ENCODE assay signal across 9 mouse cellular contexts in the genomic region with DNA sequence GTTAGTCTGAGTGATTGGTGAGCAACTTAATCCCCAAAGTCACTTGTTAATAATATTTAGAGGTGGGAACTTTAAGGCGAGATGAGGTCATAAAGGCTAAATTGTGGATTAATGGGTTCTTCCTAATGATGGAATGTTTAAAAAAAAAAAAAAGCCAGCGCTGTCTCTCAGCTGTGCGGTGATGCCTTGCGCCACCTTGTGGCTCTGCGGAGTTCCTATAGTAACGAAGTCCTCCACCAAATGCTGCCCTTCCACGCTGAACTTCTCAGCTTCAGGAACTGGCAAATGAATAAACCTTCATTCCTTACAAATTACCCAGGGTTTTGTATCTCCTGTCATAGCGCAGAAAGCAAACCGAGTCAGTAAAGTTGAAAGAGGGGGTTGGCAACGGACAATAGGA. TPM values are rescaled to one million over a fixed set of nuclear protein-coding genes. Genes with fewer than 3 reads are reported as not detected.
A peak's percentile ranks its signal among the peaks of the same experiment; 100 is the strongest.
DNase-seq lines count a peak whose midpoint lies in the region; ATAC-seq and TF ChIP-seq lines count a peak whose summit lies in the region.
"Had no signal": no experiment of that assay in that cellular context is flagged by ENCODE, and none has a peak within 500 bp of the region (broad histone marks: within the 10 kb centered on the region; RNA-seq: fewer than 3 reads in every experiment).

No protein-coding gene starts in this region.

- DNase-seq in hindbrain, embryonic 10.5 days (ENCODE audit: low spot score), result peak; percentile 26
- DNase-seq in G1E (ENCODE audit: low spot score), result peak; percentile 35
- peak; percentile 66 to 79 for DNase-seq in cerebellum, postnatal 14 days
- peak; percentile 45 for DNase-seq in limb, embryonic 14.5 days (ENCODE audit: low spot score)
- DNase-seq in retina, embryonic 14.5 days (ENCODE audit: low spot score), result peak; percentile 73
- no peak for DNase-seq in adipocyte (ENCODE audit: low spot score)

- ATAC-seq in hindbrain, embryonic 12.5 days (ENCODE audit: low FRiP score), result no peak
- no peak; the same call in 1 of the 2 replicates for ATAC-seq in G1E (ENCODE audit: extremely low read depth, insufficient number of reproducible peaks, low FRiP score, poor library complexity, severe bottlenecking)
- 0 out of 2 replicates have a peak, but pooled peaks have one; percentile 31 for ATAC-seq in intestine, embryonic 15.5 days
- no peak for ATAC-seq in limb, embryonic 14.5 days (ENCODE audit: low FRiP score, low read depth)

- no peak overlapping the region for H3K27ac ChIP-seq in hindbrain, embryonic 10.5 days
- no peak overlapping the region for H3K27ac ChIP-seq in hindbrain, embryonic 12.5 days
- H3K27ac ChIP-seq in intestine, embryonic 15.5 days, result no peak overlapping the region
- H3K27ac ChIP-seq in limb, embryonic 14.5 days (replicated peaks; ENCODE audit: low read depth, low read length), result no peak overlapping the region

- no peak overlapping the region for H3K4me3 ChIP-seq in hindbrain, embryonic 10.5 days
- no peak overlapping the region for H3K4me3 ChIP-seq in hindbrain, embryonic 12.5 days
- no peak overlapping the region for H3K4me3 ChIP-seq in G1E (ENCODE audit: low read depth, low read length)
- H3K4me3 ChIP-seq in intestine, embryonic 15.5 days (replicated peaks), result no peak overlapping the region
- H3K4me3 ChIP-seq in limb, embryonic 14.5 days (replicated peaks; ENCODE audit: low read length), result no peak overlapping the region
- H3K4me3 ChIP-seq: megakaryocyte, embryonic 14.5 days had no signal

- no peak for TF ChIP-seq POLR2A in limb, embryonic 14.5 days (IDR thresholded peaks at IDR 0.05; ENCODE audit: borderline replicate concordance, extremely low read depth, insufficient read depth, insufficient read length)

- H3K36me3 ChIP-seq in hindbrain, embryonic 10.5 days, result no peaks in the 10 kb centered on the region
- H3K36me3 ChIP-seq in hindbrain, embryonic 12.5 days, result no peaks in the 10 kb centered on the region
- no peaks in the 10 kb centered on the region for H3K36me3 ChIP-seq in G1E (replicated peaks)
- no peaks in the 10 kb centered on the region for H3K36me3 ChIP-seq in intestine, embryonic 15.5 days
- no peaks in the 10 kb centered on the region for H3K36me3 ChIP-seq in limb, embryonic 14.5 days (ENCODE audit: control insufficient read depth, insufficient read depth, low read length)

- H3K27me3 ChIP-seq in hindbrain, embryonic 10.5 days (ENCODE audit: insufficient read depth, poor library complexity, severe bottlenecking), result no peaks in the 10 kb centered on the region
- H3K27me3 ChIP-seq in hindbrain, embryonic 12.5 days, result no peaks in the 10 kb centered on the region
- H3K27me3 ChIP-seq in G1E (ENCODE audit: insufficient read depth, low read length), result peaks cover 16% of the 10 kb centered on the region
- no peaks in the 10 kb centered on the region for H3K27me3 ChIP-seq in intestine, embryonic 15.5 days (replicated peaks)
- no peaks in the 10 kb centered on the region for H3K27me3 ChIP-seq in limb, embryonic 14.5 days (ENCODE audit: control insufficient read depth, insufficient read depth, low read length)

- no peaks in the 10 kb centered on the region for H3K9me3 ChIP-seq in hindbrain, embryonic 10.5 days
- no peaks in the 10 kb centered on the region for H3K9me3 ChIP-seq in hindbrain, embryonic 12.5 days (replicated peaks)
- no peaks in the 10 kb centered on the region for H3K9me3 ChIP-seq in G1E (replicated peaks)
- no peaks in the 10 kb centered on the region for H3K9me3 ChIP-seq in intestine, embryonic 15.5 days
- no peaks in the 10 kb centered on the region for H3K9me3 ChIP-seq in limb, embryonic 14.5 days (ENCODE audit: control insufficient read depth, low read length)
- H3K9me3 ChIP-seq: megakaryocyte, embryonic 14.5 days had no signal

- peaks cover 10% of the 10 kb centered on the region; the same call in 1 of the 2 replicates for H3K4me1 ChIP-seq in hindbrain, embryonic 10.5 days (replicated peaks)
- H3K4me1 ChIP-seq in hindbrain, embryonic 12.5 days, result 0 out of 2 replicates have a peak, but pooled peaks cover 3% of the 10 kb centered on the region
- H3K4me1 ChIP-seq in G1E (ENCODE audit: insufficient read depth, low read depth, low read length), result peaks cover 41% of the 10 kb centered on the region
- no peaks in the 10 kb centered on the region for H3K4me1 ChIP-seq in intestine, embryonic 15.5 days (replicated peaks)
- H3K4me1 ChIP-seq in limb, embryonic 14.5 days (ENCODE audit: control insufficient read depth, insufficient read depth, low read length), result peaks cover 4% of the 10 kb centered on the region; the same call in 1 of the 2 replicates

- H3K4me2 ChIP-seq in hindbrain, embryonic 12.5 days (replicated peaks), result no peak overlapping the region
- H3K4me2 ChIP-seq in intestine, embryonic 15.5 days (replicated peaks), result no peak overlapping the region
- no peak overlapping the region for H3K4me2 ChIP-seq in limb, embryonic 14.5 days (replicated peaks; ENCODE audit: low read depth, low read length, severe bottlenecking)

- H3K9ac ChIP-seq in hindbrain, embryonic 12.5 days, result no peak overlapping the region
- no peak overlapping the region for H3K9ac ChIP-seq in intestine, embryonic 15.5 days
- H3K9ac ChIP-seq in limb, embryonic 14.5 days (ENCODE audit: low read depth, low read length, severe bottlenecking), result no peak overlapping the region

- 9% methylated on average over 10 of the region's 10 CpGs for WGBS in hindbrain, embryonic 10.5 days
- WGBS in hindbrain, embryonic 12.5 days, result 8% methylated on average over 10 of the region's 10 CpGs
- 10% methylated on average over 10 of the region's 10 CpGs for WGBS in intestine, embryonic 15.5 days
- WGBS in limb, embryonic 14.5 days, result 9% methylated on average over 10 of the region's 10 CpGs

- TF ChIP-seq CTCF in G1E (IDR thresholded peaks at IDR 0.05; ENCODE audit: low read depth, low read length), result no peak; the same call in 1 of the 2 replicates

RNA-seq across cellular contexts. Expression of gene Rps29, which starts 27.0 kb away (rescaled TPM):
- polyA plus RNA-seq in hindbrain, embryonic 10.5 days (2016; fragmentation: Nextera tagmentation; extraction: Ambion mirVana), result 1,324 and 1,340 TPM in 2 replicates
- 1,103 and 1,375 TPM in 2 replicates for polyA plus RNA-seq in hindbrain, embryonic 12.5 days (2016; fragmentation: Nextera tagmentation; extraction: Ambion mirVana)
- 861 and 936 TPM in 2 replicates for total RNA-seq in G1E (2014; fragmentation: Nextera tagmentation)
- total RNA-seq in G1E (2017), result 3,601 and 5,070 TPM in 2 replicates
- polyA plus RNA-seq in G1E (2012), result 542 and 2,773 TPM in 2 replicates
- 1,714 and 2,016 TPM in 2 replicates for polyA plus RNA-seq in intestine, embryonic 15.5 days (2015; fragmentation: Nextera tagmentation; extraction: Ambion mirVana)
- 2,273 and 3,523 TPM in 2 replicates for polyA plus RNA-seq in limb, embryonic 14.5 days (2012; rRNA removed)
- polyA plus RNA-seq in limb, embryonic 14.5 days (2014; fragmentation: Nextera tagmentation; extraction: Ambion mirVana), result 1,759 and 1,849 TPM in 2 replicates

RNA-seq across cellular contexts. Expression of gene Lrr1, which starts 36.6 kb away (rescaled TPM):
- 28.3 and 31.8 TPM in 2 replicates for polyA plus RNA-seq in hindbrain, embryonic 10.5 days (2016; fragmentation: Nextera tagmentation; extraction: Ambion mirVana)
- 15.0 and 15.5 TPM in 2 replicates for polyA plus RNA-seq in hindbrain, embryonic 12.5 days (2016; fragmentation: Nextera tagmentation; extraction: Ambion mirVana)
- total RNA-seq in G1E (2014; fragmentation: Nextera tagmentation) (36.2 and 44.2 TPM in 2 replicates), G1E (2017) (17.8 and 19.4 TPM in 2 replicates)
- 45.0 and 56.6 TPM in 2 replicates for polyA plus RNA-seq in G1E (2012)
- 17.2 and 17.8 TPM in 2 replicates for polyA plus RNA-seq in intestine, embryonic 15.5 days (2015; fragmentation: Nextera tagmentation; extraction: Ambion mirVana)
- 11.8 and 14.1 TPM in 2 replicates for polyA plus RNA-seq in limb, embryonic 14.5 days (2012; rRNA removed)
- polyA plus RNA-seq in limb, embryonic 14.5 days (2014; fragmentation: Nextera tagmentation; extraction: Ambion mirVana), result 17.4 and 19.8 TPM in 2 replicates

RNA-seq across cellular contexts. Expression of gene Rpl36al, which starts 51.9 kb away (rescaled TPM):
- 497 and 532 TPM in 2 replicates for polyA plus RNA-seq in hindbrain, embryonic 10.5 days (2016; fragmentation: Nextera tagmentation; extraction: Ambion mirVana)
- 409 and 448 TPM in 2 replicates for polyA plus RNA-seq in hindbrain, embryonic 12.5 days (2016; fragmentation: Nextera tagmentation; extraction: Ambion mirVana)
- total RNA-seq in G1E (2014; fragmentation: Nextera tagmentation) (229 and 258 TPM in 2 replicates), G1E (2017) (1,699 and 1,905 TPM in 2 replicates)
- polyA plus RNA-seq in G1E (2012), result 83.2 and 113 TPM in 2 replicates
- polyA plus RNA-seq in intestine, embryonic 15.5 days (2015; fragmentation: Nextera tagmentation; extraction: Ambion mirVana), result 720 and 763 TPM in 2 replicates
- polyA plus RNA-seq in limb, embryonic 14.5 days (2012; rRNA removed), result 316 and 600 TPM in 2 replicates
- polyA plus RNA-seq in limb, embryonic 14.5 days (2014; fragmentation: Nextera tagmentation; extraction: Ambion mirVana), result 586 and 646 TPM in 2 replicates

RNA-seq across cellular contexts. Expression of gene Mgat2, which starts 52.0 kb away (rescaled TPM):
- 33.9 and 35.6 TPM in 2 replicates for polyA plus RNA-seq in hindbrain, embryonic 10.5 days (2016; fragmentation: Nextera tagmentation; extraction: Ambion mirVana)
- polyA plus RNA-seq in hindbrain, embryonic 12.5 days (2016; fragmentation: Nextera tagmentation; extraction: Ambion mirVana), result 53.2 and 60.2 TPM in 2 replicates
- total RNA-seq in G1E (2014; fragmentation: Nextera tagmentation), result 107 and 112 TPM in 2 replicates
- 118 and 119 TPM in 2 replicates for total RNA-seq in G1E (2017)
- polyA plus RNA-seq in G1E (2012), result 50.7 and 61.0 TPM in 2 replicates
- polyA plus RNA-seq in intestine, embryonic 15.5 days (2015; fragmentation: Nextera tagmentation; extraction: Ambion mirVana), result 52.8 and 58.7 TPM in 2 replicates
- polyA plus RNA-seq in limb, embryonic 14.5 days (2012; rRNA removed), result 30.1 and 31.0 TPM in 2 replicates
- 59.1 and 60.8 TPM in 2 replicates for polyA plus RNA-seq in limb, embryonic 14.5 days (2014; fragmentation: Nextera tagmentation; extraction: Ambion mirVana)
